Mouse (Mus musculus) megakaryocyte, embryonic 14.5 days (primary cell): Measurements from ENCODE around the gene Cdiptos.

Experiments used
- FLI1 ChIP-seq: IDR thresholded peaks from 2 replicates; pipeline ENCODE4 v1.6.1; 2012; ENCODE audit warnings: low read length, inconsistent platforms, mixed read lengths
- GATA1 ChIP-seq: IDR thresholded peaks from 3 replicates; pipeline ENCODE4 v1.6.1; 2012; ENCODE audit warnings: mixed read lengths, low read length, inconsistent platforms, borderline replicate concordance

- TF ChIP-seq GATA1 (no peak), FLI1 (no peak)
Measured at GRCm38 (mm10) chr7:126975493-126975892, 405 bp downstream of the Cdiptos start.
